Mouse (Mus musculus) brain, embryonic 14.5 days (tissue): ENCODE measurements at regions not wholly inside any gene's neighbourhood (a gene's known extent, or its start where the extent isn't known, plus 50 kb on each side); places are given as distances from the start of the nearest gene placed in this dataset.

ENCODE experiments used
- CTCF ChIP-seq: fragments of 200-500 bp; IDR thresholded peaks from 2 replicates; pipeline ENCODE4 v1.5.1; 2012; ENCODE audit warnings: inconsistent platforms, mild to moderate bottlenecking, moderate library complexity, borderline replicate concordance; ENCODE audit not compliant: insufficient read depth, insufficient read length; ENCODE audit errors: extremely low read depth
- POLR2A ChIP-seq: fragments of 200-500 bp; IDR thresholded peaks from 2 replicates; pipeline ENCODE4 v1.6.1; 2012; ENCODE audit warnings: mild to moderate bottlenecking, inconsistent platforms, borderline replicate concordance; ENCODE audit not compliant: poor library complexity, insufficient read depth, insufficient read length, severe bottlenecking; ENCODE audit errors: extremely low read depth

- no peak for TF ChIP-seq CTCF
- TF ChIP-seq POLR2A: no peak
These were observed 1487.2 kb upstream of the Lrrc6 start for GRCm38 (mm10) chr15:67987941-67988340.
